Mouse (Mus musculus) right cerebral cortex, postnatal 25 days (tissue): ENCODE results near the gene Phf12.
A peak's percentile ranks its signal among the peaks of the same experiment; 100 is the strongest.

Experiments used
- DNase-seq: peaks from one replicate; pipeline ENCODE4 v3.0.0; 2022

The Phf12 gene

DNA sequence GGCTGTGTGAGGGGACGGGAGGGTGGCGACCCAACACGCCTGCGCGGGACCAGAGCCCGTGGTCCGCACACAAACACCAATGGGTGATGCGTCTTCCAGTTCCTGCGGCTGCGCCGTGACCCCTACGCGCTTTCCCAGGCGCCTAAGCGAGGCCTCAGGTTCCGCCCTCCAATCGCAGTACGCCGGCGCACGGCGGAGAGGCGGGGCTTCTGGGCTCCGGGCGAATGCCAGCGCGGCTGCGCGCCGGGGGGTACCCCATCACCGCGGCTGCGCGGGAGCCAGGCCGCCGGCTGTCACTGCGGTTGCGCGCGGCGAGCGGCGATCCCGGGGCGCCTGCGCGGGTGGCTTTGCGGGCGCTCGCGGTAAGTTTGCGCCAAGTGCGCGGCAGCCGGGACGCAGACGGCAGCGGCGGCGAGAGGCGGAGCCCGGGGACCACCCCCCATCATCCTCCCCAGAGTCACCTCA lies at the start of gene Phf12:
TSS of gene Phf12 (plus strand) at position 314 of the 465 bp plus-strand sequence.
- peak; percentile 100 for DNase-seq

- no peak for DNase-seq
Observed at GRCm38 (mm10) chr11:77934111-77934521, 48.4 kb upstream of the Phf12 start.

GRCm38 (mm10) chr11:77934568-77935311 lies 47.8 kb upstream of the Phf12 start:
- DNase-seq: no peak

DNA sequence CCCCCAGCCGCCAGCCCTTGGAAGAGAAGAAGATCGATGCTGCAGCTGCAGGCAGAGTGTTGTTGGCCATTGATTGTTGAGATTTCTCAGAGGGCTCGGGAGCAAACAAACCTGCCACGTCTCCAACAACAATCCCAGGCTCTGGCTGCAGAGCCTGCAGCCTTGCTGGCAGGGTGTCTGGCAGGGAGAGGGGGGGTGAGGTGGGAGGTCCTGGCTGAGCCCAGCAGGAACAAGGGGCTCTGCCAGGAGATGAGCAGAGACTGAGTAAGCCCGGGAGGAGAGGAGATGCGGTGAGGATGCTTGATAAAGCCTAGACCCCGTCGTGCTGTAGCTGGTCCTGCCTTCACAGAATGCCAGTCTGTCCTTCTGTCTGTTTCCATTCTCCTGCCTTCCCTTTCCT lies 45.7 kb upstream of the Phf12 start:
- no peak for DNase-seq

DNA sequence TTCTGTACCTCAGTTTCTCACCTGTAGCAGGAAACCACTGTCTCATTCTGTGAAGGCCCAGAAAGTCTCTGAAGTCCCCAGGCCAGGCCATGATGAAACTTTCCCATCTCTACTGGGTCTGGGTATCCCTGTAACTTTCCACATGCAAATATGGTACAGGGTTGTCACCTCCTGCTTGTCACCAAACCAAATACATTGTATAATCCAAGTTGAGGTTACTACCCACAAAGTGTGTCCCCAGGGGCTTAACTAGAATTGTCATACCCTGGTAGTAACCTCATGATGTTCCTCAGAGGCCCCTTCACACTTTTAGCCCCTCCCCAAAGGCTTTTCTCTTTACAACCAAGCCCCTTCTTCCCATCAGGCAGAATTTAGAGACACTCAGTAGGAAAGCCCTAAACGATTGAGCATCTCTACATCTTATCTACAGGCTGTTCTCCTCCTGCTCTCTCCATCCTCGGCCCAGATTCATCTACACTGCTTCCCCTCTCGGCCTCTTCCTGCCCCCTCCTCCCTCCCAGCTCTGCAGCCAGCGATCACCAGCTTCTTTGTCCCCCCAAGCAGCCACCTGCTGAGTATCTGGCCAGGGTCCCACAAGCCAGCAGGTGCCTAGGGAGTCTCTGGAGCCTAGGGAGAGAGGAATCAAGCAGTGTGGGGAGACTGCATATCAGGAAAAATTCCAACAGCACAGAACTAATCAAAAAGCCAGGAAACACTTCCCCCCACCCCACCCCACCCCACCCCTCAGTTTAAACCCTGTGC lies 44.7 kb upstream of the Phf12 start:
- no peak for DNase-seq

- DNase-seq: no peak
Observed at GRCm38 (mm10) chr11:77942230-77942629, 40.3 kb upstream of the Phf12 start.

DNA sequence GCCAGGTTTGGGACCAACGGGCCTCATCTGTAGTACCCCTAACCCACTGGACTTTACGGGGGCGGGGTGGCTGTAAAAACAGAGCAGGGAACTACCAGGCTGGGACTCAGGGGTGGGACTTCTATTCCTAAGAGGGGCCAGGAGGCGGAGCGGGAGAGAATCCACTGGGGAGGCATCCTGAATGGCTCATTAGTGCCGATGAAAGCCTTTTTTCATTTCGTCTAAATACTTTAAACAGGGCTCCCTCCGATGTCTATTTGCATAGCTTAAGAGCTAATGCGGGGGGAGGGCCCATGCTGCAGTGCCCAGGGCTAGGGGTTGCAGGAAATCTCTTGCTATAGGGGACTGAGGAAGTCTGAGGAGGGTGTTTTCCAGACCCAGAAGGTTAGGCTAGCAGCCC lies 34.7 kb upstream of the Phf12 start:
- DNase-seq: no peak

- DNase-seq: no peak
Observed at GRCm38 (mm10) chr11:77950125-77950685, 32.3 kb upstream of the Phf12 start.

DNA sequence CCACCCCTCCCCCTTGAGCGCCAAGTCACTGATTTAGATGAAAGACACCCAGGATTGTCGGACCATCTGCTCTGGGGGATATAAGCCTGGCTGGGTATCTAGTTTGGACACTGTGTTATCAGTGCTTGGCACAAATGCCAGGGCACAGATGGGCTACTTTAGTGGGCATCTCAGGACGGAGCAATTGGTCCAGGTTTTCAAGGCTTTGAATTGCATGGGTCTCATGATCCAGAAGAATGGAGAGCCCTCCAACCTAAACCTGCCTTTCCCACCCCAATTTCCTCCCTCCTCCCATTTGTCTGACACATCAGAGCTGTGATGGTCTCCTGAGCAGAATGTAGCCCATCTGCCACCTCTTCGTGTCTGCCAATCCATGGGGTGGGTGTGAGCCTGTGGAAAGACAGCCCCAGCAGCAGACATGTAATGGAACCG lies 31.7 kb upstream of the Phf12 start:
- DNase-seq: peak; percentile 62

DNA sequence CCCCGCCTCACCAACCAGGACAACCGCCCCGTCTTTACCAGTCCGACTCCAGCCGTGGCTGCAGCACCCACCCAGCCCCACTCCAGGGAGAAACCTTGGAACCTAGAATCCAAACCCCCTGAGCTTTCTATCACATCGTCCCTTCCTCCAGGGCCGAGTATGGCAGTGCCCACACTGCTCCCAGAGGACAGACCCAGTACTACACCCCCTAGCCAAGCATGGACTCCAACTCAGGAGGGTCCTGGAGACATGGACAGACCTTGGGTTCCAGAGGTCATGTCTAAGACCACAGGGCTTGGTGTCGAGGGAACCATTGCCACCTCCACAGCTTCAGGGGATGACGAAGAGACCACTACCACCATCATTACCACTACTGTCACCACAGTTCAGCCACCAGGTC lies 28.9 kb upstream of the Phf12 start:
- DNase-seq: no peak

- no peak for DNase-seq
Observed at GRCm38 (mm10) chr11:77956428-77956827, 26.1 kb upstream of the Phf12 start.

DNA sequence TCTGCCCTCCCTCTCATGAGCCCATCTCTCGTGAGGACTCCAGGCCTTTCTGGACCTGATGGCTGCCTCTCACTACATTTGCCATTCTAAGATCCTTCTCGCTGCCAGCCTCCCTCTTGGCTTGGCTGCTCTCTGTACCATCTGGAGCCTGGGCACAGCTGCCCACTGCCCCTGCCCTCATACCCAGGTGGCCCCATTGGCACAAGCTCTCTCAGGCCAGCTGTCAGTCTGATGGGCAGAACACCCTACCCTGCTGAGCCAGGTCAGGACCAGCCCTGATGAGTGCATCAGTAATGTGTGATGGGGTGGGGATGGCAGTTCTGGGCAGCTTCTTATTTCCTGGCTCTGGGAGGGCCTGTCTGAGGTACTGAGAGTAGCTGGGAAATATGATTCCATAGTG lies 24.3 kb upstream of the Phf12 start:
- no peak for DNase-seq

- no peak for DNase-seq
Observed at GRCm38 (mm10) chr11:77958932-77959331, 23.6 kb upstream of the Phf12 start.

DNA sequence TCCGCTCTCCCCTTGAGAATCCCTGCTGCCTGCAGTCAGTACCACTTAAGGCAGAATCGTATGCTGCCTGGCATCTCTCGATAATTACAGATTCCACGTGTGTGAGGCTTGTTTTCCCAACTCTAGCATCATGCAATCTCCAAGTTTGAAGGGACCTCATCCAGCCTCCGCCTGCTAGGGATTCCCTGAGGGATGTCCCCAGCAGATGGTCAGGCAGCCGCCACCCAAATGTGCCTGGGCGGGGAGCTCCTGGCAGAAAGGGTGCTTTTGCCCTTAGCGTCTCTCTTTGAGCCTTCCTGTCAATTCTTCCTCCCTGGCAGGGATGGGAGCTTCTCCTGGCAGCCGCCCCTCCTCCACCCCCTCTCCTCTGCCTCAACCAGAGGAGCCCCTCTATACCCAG lies 22.4 kb upstream of the Phf12 start:
- peak; percentile 73 for DNase-seq

GRCm38 (mm10) chr11:77960898-77961297 lies 21.7 kb upstream of the Phf12 start:
- no peak for DNase-seq

DNA sequence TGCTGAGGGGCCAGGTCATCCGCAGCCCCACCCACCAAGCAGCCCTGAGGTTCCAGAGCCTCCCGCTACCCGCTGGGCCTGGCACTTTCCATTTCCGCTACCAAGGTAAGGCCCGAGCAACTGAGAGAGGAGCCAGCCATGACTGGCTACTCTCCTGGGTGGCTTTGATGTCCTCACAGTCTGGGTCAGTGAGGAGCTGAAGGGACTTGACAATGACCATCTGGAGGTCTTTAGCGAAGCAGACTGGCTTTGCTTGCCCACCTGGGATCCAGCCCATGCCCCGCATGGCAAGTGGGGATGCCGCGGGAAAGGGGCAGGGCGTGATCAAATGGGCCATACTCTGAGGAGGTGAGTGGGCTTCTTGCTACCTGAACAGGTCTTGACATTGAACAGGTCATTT lies 19.6 kb upstream of the Phf12 start:
- DNase-seq: no peak

GRCm38 (mm10) chr11:77964415-77965095 lies 18.0 kb upstream of the Phf12 start:
- DNase-seq: no peak

DNA sequence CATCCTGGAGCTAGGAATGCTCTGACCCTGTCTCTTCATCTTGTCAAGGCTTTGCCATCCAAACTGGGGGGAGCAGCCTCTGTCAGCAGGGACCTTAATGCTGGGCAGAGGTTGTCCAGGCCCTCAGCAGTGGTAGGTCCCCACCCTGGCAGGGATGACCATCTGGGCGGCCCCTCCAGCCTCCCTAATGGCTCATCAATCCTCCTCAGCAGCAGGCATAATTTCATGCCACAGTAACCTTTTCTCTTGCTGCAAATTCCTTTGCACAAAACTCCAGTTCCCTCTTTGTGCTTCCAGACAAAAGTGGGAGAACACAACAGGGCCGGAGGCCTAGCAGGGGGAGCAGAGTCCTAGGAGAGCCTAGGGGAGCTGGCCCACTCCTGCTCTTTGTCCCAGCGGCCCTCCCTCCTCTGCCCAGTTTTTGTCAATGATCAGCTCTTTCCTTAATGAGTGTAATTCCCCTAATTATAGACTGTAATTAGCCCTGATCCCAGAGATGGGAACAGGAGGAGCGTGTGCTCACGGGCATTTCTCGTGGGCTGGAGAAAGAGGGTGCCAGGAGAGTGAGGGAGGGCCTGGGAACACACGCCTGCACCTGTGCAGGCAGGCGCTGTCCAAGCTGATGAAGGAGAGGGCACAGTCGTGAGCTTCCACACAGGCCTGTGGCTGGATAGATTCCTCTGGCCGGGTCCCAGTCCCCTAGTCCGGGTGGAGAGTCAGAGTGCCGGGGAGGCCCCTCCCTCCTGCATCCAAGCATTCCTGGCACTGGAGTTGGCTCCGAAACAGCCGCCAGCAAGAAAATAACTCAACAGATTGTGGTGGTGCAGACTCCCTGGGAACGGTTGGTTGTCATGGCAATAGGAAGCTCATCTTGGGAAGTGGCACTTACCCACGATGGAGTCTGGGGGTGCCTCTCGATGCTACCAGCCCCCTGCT lies 17.2 kb upstream of the Phf12 start:
- peak; percentile 85 for DNase-seq

GRCm38 (mm10) chr11:77966037-77966391 lies 16.5 kb upstream of the Phf12 start:
- no peak for DNase-seq

- DNase-seq: peak; percentile 66
Observed at GRCm38 (mm10) chr11:77967114-77967513, 15.4 kb upstream of the Phf12 start.

GRCm38 (mm10) chr11:77968786-77969185 lies 13.8 kb upstream of the Phf12 start:
- DNase-seq: no peak

- DNase-seq: no peak
Observed at GRCm38 (mm10) chr11:77970718-77971117, 11.8 kb upstream of the Phf12 start.
